Mouse (Mus musculus): ENCODE measurements around the gene Wwtr1.

The Wwtr1 gene

GRCm38 (mm10) chr3:57575660-57576055, at the start of gene Wwtr1:
Wwtr1 (minus strand) TSS chr3:57575910.
- no peak for DNase-seq (ENCODE audit: low read depth, low spot score)

GRCm38 (mm10) chr3:57619718-57620117, 44.0 kb upstream of the Wwtr1 start:
- no peak for DNase-seq (ENCODE audit: low read depth, low spot score)

- DNase-seq (ENCODE audit: low read depth, low spot score): no peak
Observed at GRCm38 (mm10) chr3:57615652-57616051, 39.9 kb upstream of the Wwtr1 start.

GRCm38 (mm10) chr3:57612430-57612997, 36.8 kb upstream of the Wwtr1 start:
- DNase-seq (ENCODE audit: low read depth, low spot score): no peak

- no peak for DNase-seq (ENCODE audit: low read depth, low spot score)
Observed at GRCm38 (mm10) chr3:57611776-57612175, 36.1 kb upstream of the Wwtr1 start.

- no peak for DNase-seq (ENCODE audit: low read depth, low spot score)
Observed at GRCm38 (mm10) chr3:57604618-57605015, 28.9 kb upstream of the Wwtr1 start.

- no peak for DNase-seq (ENCODE audit: low read depth, low spot score)
Observed at GRCm38 (mm10) chr3:57603891-57604617, 28.3 kb upstream of the Wwtr1 start.

- DNase-seq (ENCODE audit: low read depth, low spot score): no peak
Observed at GRCm38 (mm10) chr3:57602610-57603009, 26.9 kb upstream of the Wwtr1 start.

GRCm38 (mm10) chr3:57596566-57596965, 20.9 kb upstream of the Wwtr1 start:
- DNase-seq (ENCODE audit: low read depth, low spot score): no peak

- DNase-seq (ENCODE audit: low read depth, low spot score): no peak
Observed at GRCm38 (mm10) chr3:57595506-57595905, 19.8 kb upstream of the Wwtr1 start.

GRCm38 (mm10) chr3:57585967-57586366, 10.3 kb upstream of the Wwtr1 start:
- no peak for DNase-seq (ENCODE audit: low read depth, low spot score)

- no peak for DNase-seq (ENCODE audit: low read depth, low spot score)
Observed at GRCm38 (mm10) chr3:57583533-57583932, 7.8 kb upstream of the Wwtr1 start.

- no peak for DNase-seq (ENCODE audit: low read depth, low spot score)
Observed at GRCm38 (mm10) chr3:57580426-57581195, 4.9 kb upstream of the Wwtr1 start.

GRCm38 (mm10) chr3:57576056-57576824, 530 bp upstream of the Wwtr1 start:
- no peak for DNase-seq (ENCODE audit: low read depth, low spot score)

GRCm38 (mm10) chr3:57574885-57575659, 638 bp downstream of the Wwtr1 start:
- DNase-seq (ENCODE audit: low read depth, low spot score): no peak

GRCm38 (mm10) chr3:57573898-57574570, 1.7 kb downstream of the Wwtr1 start:
- no peak for DNase-seq (ENCODE audit: low read depth, low spot score)

- no peak for DNase-seq (ENCODE audit: low read depth, low spot score)
Observed at GRCm38 (mm10) chr3:57572331-57572975, 3.3 kb downstream of the Wwtr1 start.

- no peak for DNase-seq (ENCODE audit: low read depth, low spot score)
Observed at GRCm38 (mm10) chr3:57566655-57567054, 9.1 kb downstream of the Wwtr1 start.

GRCm38 (mm10) chr3:57563627-57564026, 12.1 kb downstream of the Wwtr1 start:
- no peak for DNase-seq (ENCODE audit: low read depth, low spot score)

- no peak for DNase-seq (ENCODE audit: low read depth, low spot score)
Observed at GRCm38 (mm10) chr3:57562996-57563506, 12.7 kb downstream of the Wwtr1 start.
